Mouse (Mus musculus) heart, adult 2 months (tissue): ENCODE data around the gene Pbxip1. TPM values are rescaled to one million over a fixed set of nuclear protein-coding genes. Genes with fewer than 3 reads are reported as not detected.
"Not testable (repeated sequence)": the region's sequence is repeated elsewhere in the genome, so short reads cannot be mapped to it uniquely, and the experiment has no call there.

Experiments used
- DNase-seq, 2 experiments: peaks; one replicate each; pipeline ENCODE4 v3.0.0; 2021
- H3K27ac ChIP-seq: fragments of 200-600 bp; 2 replicates; pipeline ENCODE4 v1.8.1; 2022
- H3K27me3 ChIP-seq: fragments of 200-500 bp; 2 replicates; pipeline ENCODE4 v1.6.1; 2012; ENCODE audit warnings: mild to moderate bottlenecking, low read length, inconsistent platforms, mixed read lengths; ENCODE audit not compliant: control insufficient read depth, insufficient read depth
- H3K36me3 ChIP-seq: fragments of 200-500 bp; 2 replicates; pipeline ENCODE4 v1.6.1; 2012; ENCODE audit warnings: low read length, inconsistent platforms; ENCODE audit not compliant: control insufficient read depth, insufficient read depth
- H3K4me1 ChIP-seq: fragments of 200-500 bp; 2 replicates; pipeline ENCODE4 v1.6.1; 2011; ENCODE audit warnings: low read length; ENCODE audit not compliant: control insufficient read depth, insufficient read depth
- H3K4me3 ChIP-seq: fragments of 200-600 bp; 2 replicates; pipeline ENCODE4 v1.8.1; 2022
- H3K79me2 ChIP-seq: fragments of 200-500 bp; replicated peaks from 2 replicates; pipeline ENCODE4 v1.6.1; 2012; ENCODE audit warnings: mild to moderate bottlenecking, inconsistent platforms, low read length, moderate library complexity, mixed read lengths; ENCODE audit not compliant: control insufficient read depth, insufficient read depth
- H3K9ac ChIP-seq: fragments of 200-500 bp; 2 replicates; pipeline ENCODE4 v1.6.1; 2012; ENCODE audit warnings: low read depth, mild to moderate bottlenecking, control low read depth, inconsistent platforms, low read length, mixed read lengths
- CTCF ChIP-seq: fragments of 200-600 bp; IDR thresholded peaks from 2 replicates; pipeline ENCODE4 v1.8.1; 2022; ENCODE audit warnings: antibody characterized with exemption, mild to moderate bottlenecking, moderate library complexity
- EP300 ChIP-seq: fragments of 200-500 bp; IDR thresholded peaks from 2 replicates; pipeline ENCODE4 v1.6.1; 2011; ENCODE audit warnings: low read depth, low read length, control low read depth; ENCODE audit not compliant: insufficient read depth
- POLR2A ChIP-seq: fragments of 200-500 bp; IDR thresholded peaks from 2 replicates; pipeline ENCODE4 v1.6.1; 2011; ENCODE audit warnings: mild to moderate bottlenecking, low read depth, low read length, control low read depth; ENCODE audit not compliant: insufficient read depth
- WGBS: fragments of 180-500 bp; shearing (Covaris S2); methylation state at CpG from one replicate; pipeline ENCODE4 v1.1.7; 2018; 5-methylcytosine and 5-hydroxymethylcytosine counted together
- intact Hi-C: fragments of 180-260 bp; cut with DNase I; formaldehyde crosslinking; loops from one replicate; pipeline ENCODE4 v1.15.1; 2025
- polyA plus RNA-seq: library from polyadenylated mRNA; depleted of rRNA; stranded (reverse); fragments of >200 nt; gene quantifications from 2 replicates; pipeline ENCODE4 v1.2.3, GENCODE M21; 2012
- total RNA-seq, 2 experiments: library from RNA; stranded (reverse); gene quantifications; 2 replicates each; pipeline ENCODE4 v1.2.3; 2021

Gene Pbxip1
- total and polyA plus RNA-seq, 3 experiments = 55.7 to 67.5 (median 56.2) TPM

DNA sequence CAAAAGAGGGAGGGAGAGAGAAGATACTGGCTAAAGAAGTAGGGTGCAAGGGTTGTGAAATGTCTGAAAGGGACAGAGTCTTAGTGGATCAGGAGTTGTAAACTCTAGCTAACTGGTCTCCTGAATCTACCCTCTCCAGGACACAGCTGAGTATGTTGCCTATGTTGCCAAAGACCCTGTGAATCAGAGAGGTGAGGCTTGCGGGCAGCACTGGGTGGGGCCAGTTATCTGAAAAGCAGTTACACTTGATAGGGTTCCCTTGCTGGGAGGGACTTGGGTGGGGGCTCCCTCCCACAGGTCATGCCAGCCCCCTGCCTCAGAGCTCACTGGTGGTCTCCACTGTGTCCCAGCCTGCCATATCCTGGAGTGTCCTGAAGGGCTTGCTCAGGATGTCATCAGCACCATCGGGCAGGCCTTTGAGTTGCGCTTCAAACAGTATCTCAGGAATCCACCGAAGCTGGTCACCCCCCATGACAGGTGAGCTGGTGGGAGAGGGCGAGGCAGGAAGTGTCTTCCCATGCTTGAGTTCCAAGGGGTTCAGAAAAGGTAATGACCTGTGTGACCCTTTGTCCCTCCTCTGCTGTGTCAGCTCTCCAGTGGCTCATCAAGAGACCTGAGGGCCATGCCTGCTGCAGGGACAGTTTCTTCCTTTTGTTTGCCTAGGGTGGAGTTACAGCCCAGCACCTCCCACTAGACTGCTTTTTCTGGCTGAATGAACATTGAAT, 11.9 kb upstream of the Pbxip1 start:
- TF ChIP-seq POLR2A = no peak
- no peak for TF ChIP-seq CTCF
- no peak for TF ChIP-seq EP300
- no peaks in the 10 kb centered on the region; the same call in 1 of the 2 replicates for H3K79me2 ChIP-seq
- H3K4me3 ChIP-seq = no peak overlapping the region
- H3K27ac ChIP-seq = no peak overlapping the region
- WGBS = 83% methylated on average over 5 of the region's 5 CpGs
- H3K9ac ChIP-seq = no peak overlapping the region
- no peaks in the 10 kb centered on the region for H3K27me3 ChIP-seq
- DNase-seq = no peak
- H3K36me3 ChIP-seq = no peaks in the 10 kb centered on the region
- intact Hi-C loops = no loop called here
- peaks cover 6% of the 10 kb centered on the region for H3K4me1 ChIP-seq

GRCm38 (mm10) chr3:89425141-89425525, 11.4 kb upstream of the Pbxip1 start:
- Histone ChIP-seq H3K4me3 (no peak overlapping the region), H3K79me2 (no peaks in the 10 kb centered on the region), H3K4me1 (peaks cover 4% of the 10 kb centered on the region), H3K27me3 (no peaks in the 10 kb centered on the region), H3K36me3 (no peaks in the 10 kb centered on the region), H3K9ac (no peak overlapping the region), H3K27ac (no peak overlapping the region)
- 64% methylated on average over 5 of the region's 5 CpGs for WGBS
- DNase-seq = no peak
- intact Hi-C loops = no loop called here
- TF ChIP-seq POLR2A (no peak), EP300 (no peak), CTCF (no peak)

GRCm38 (mm10) chr3:89425876-89426275, 10.6 kb upstream of the Pbxip1 start:
- 84% methylated on average over 4 of the region's 4 CpGs for WGBS
- H3K27me3 ChIP-seq = no peaks in the 10 kb centered on the region
- peaks cover 2% of the 10 kb centered on the region for H3K4me1 ChIP-seq
- 0 out of 2 replicates have a peak, but pooled peaks cover 2% of the 10 kb centered on the region for H3K79me2 ChIP-seq
- H3K36me3 ChIP-seq = no peaks in the 10 kb centered on the region
- TF ChIP-seq POLR2A (no peak), CTCF (no peak), EP300 (no peak)
- H3K27ac ChIP-seq = no peak overlapping the region
- no peak for DNase-seq
- intact Hi-C loops = no loop called here
- no peak overlapping the region for H3K4me3 ChIP-seq
- H3K9ac ChIP-seq = no peak overlapping the region

GRCm38 (mm10) chr3:89429021-89429420, 7.5 kb upstream of the Pbxip1 start:
- H3K4me3 ChIP-seq, DNase-seq, H3K9ac ChIP-seq, H3K79me2 ChIP-seq, H3K36me3 ChIP-seq, intact Hi-C loops, H3K27me3 ChIP-seq, H3K27ac ChIP-seq, H3K4me1 ChIP-seq: not testable (repeated sequence)
- 90% methylated on average over 7 of the region's 7 CpGs for WGBS

- peak; percentile 75; the same call in 1 of the 2 replicates for TF ChIP-seq EP300
- no peak; the same call in 1 of the 2 replicates for TF ChIP-seq CTCF
- peak; percentile 84 for TF ChIP-seq POLR2A
- intact Hi-C loops = loop anchor here (1.0 to 2.0 kb wide), 2 partner anchors 28 to 35 kb away; no protein-coding TSS in a partner anchor
- Histone ChIP-seq H3K9ac (peak within 1 kb of the TSS; percentile 96), H3K27me3 (no peaks in the 10 kb centered on the region), H3K36me3 (peaks cover 3% of the 10 kb centered on the region; the same call in 1 of the 2 replicates), H3K4me3 (peak within 1 kb of the TSS; percentile 95), H3K4me1 (no peaks in the 10 kb centered on the region), H3K27ac (peak within 1 kb of the TSS; percentile 85), H3K79me2 (peaks cover 2% of the 10 kb centered on the region; the same call in 1 of the 2 replicates)
- WGBS = 2% methylated on average over 68 of the region's 68 CpGs
- peak; percentile 95 to 98 for DNase-seq
Measured at GRCm38 (mm10) chr3:89430171-89431159, 6.0 kb upstream of the Pbxip1 start, which contains the start of gene Pygo2. Gene Pygo2 (plus strand): TSS chr3:89430214.
